Mouse (Mus musculus) thymus, adult 2 months (tissue): ENCODE data around the gene Armc10.

Experiments
- CTCF ChIP-seq: fragments of 200-500 bp; IDR thresholded peaks from 2 replicates; pipeline ENCODE4 v1.5.1; 2012; ENCODE audit warnings: mild to moderate bottlenecking, control low read depth, low read length, moderate library complexity, borderline replicate concordance; ENCODE audit not compliant: control insufficient read depth, poor library complexity, insufficient read depth; ENCODE audit errors: extremely low read depth
- POLR2A ChIP-seq: fragments of 200-500 bp; IDR thresholded peaks from 2 replicates; pipeline ENCODE4 v1.6.1; 2012; ENCODE audit warnings: mild to moderate bottlenecking, low read length, control low read depth, moderate library complexity; ENCODE audit not compliant: control insufficient read depth, poor library complexity, insufficient read depth; ENCODE audit errors: extremely low read depth

GRCm38 (mm10) chr5:21680940-21681339 lies 35.3 kb downstream of the Armc10 start:
- TF ChIP-seq CTCF (no peak), POLR2A (no peak)
